Mouse (Mus musculus) hindbrain, postnatal 0 days (tissue): ENCODE results near the gene Cdadc1. TPM values are rescaled to one million over a fixed set of nuclear protein-coding genes. Genes with fewer than 3 reads are reported as not detected.

Experiments
- ATAC-seq: fragments of 200-750 bp; cut with Nextera tagmentation; 2 replicates; pipeline ENCODE4 v1.8.0; 2017; ENCODE audit warnings: mild to moderate bottlenecking, moderate TSS enrichment, moderate library complexity
- DNase-seq: peaks from one replicate; pipeline ENCODE4 v3.0.0-alpha.2; 2015; ENCODE audit warnings: low spot score
- H3K27ac ChIP-seq: fragments of 300-500 bp; sonication (generic); 2 replicates; pipeline ENCODE4 v1.5.1; 2014; ENCODE audit warnings: mild to moderate bottlenecking
- H3K27me3 ChIP-seq: fragments of 300-500 bp; sonication (generic); 2 replicates; pipeline ENCODE4 v1.6.1; 2014; ENCODE audit warnings: low read length, mixed read lengths; ENCODE audit not compliant: insufficient read depth
- H3K36me3 ChIP-seq: fragments of 300-500 bp; sonication (generic); 2 replicates; pipeline ENCODE4 v1.6.1; 2014; ENCODE audit warnings: low read length, mixed read lengths; ENCODE audit not compliant: insufficient read depth
- H3K4me1 ChIP-seq: fragments of 300-500 bp; sonication (generic); 2 replicates; pipeline ENCODE4 v1.6.1; 2014; ENCODE audit warnings: antibody characterized with exemption, low read length, mixed read lengths; ENCODE audit not compliant: insufficient read depth
- H3K4me2 ChIP-seq: fragments of 300-500 bp; sonication (generic); 2 replicates; pipeline ENCODE4 v1.6.1; 2014; ENCODE audit warnings: low read depth, mild to moderate bottlenecking, low read length, moderate library complexity, mixed read lengths
- H3K4me3 ChIP-seq: fragments of 300-500 bp; sonication (generic); 2 replicates; pipeline ENCODE4 v1.5.1; 2014; ENCODE audit warnings: low read length
- H3K9ac ChIP-seq: fragments of 300-500 bp; sonication (generic); replicated peaks from 2 replicates; pipeline ENCODE4 v1.6.1; 2014; ENCODE audit warnings: mild to moderate bottlenecking, low read length, moderate library complexity, mixed read lengths
- H3K9me3 ChIP-seq: fragments of 300-500 bp; sonication (generic); 2 replicates; pipeline ENCODE4 v1.6.1; 2016; ENCODE audit warnings: low read length, mixed read lengths
- CTCF ChIP-seq: IDR thresholded peaks from 2 replicates; pipeline ENCODE4 v1.5.1; 2016; ENCODE audit warnings: antibody characterized with exemption, control low read depth, low read depth
- WGBS: fragments of 180-500 bp; shearing (Covaris S2); extraction: QIAGEN DNeasy Blood & Tissue Kit; methylation state at CpG from one replicate; pipeline ENCODE4 v1.1.7; 2014; 5-methylcytosine and 5-hydroxymethylcytosine counted together
- polyA plus RNA-seq: library from polyadenylated mRNA; unstranded; fragments of >200 nt; fragmentation: Nextera tagmentation; extraction: Ambion mirVana; gene quantifications from 2 replicates; pipeline ENCODE4 v1.2.1, GENCODE M21; 2015
- total RNA-seq: library from RNA; depleted of rRNA; stranded (reverse); fragments of >200 nt; gene quantifications from 2 replicates; pipeline ENCODE4 v1.2.3, GENCODE M21; 2014

Cdadc1 gene
- total and polyA plus RNA-seq, 2 experiments from 2014 or later: 5.2 to 36.3 TPM

DNA sequence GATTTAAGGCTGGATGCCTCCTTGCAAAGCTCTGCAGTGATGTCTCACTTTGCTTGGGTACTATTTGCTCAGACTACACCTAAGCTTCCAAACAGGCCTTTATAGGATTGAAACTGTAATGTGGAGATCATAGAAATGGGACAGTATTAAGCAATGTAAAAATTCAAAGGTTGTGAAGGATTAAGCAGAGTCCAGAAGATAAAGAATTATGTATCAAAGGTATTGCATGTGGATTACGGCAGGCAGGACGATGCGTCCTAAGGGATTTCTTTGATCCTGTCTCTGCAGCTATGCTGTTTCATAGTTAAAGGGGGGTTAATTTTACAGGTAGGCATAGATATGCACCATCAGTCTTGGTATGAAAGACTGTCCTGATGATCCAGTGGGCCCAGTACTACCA, 5.2 kb downstream of the Cdadc1 start:
- H3K9ac ChIP-seq: no peak overlapping the region
- no peak overlapping the region for H3K27ac ChIP-seq
- no peaks in the 10 kb centered on the region for H3K27me3 ChIP-seq
- no peak overlapping the region for H3K4me2 ChIP-seq
- DNase-seq (no peak), ATAC-seq (no peak)
- no peak overlapping the region for H3K4me3 ChIP-seq
- peaks cover 24% of the 10 kb centered on the region; the same call in 1 of the 2 replicates for H3K36me3 ChIP-seq
- H3K4me1 ChIP-seq: 0 out of 2 replicates have a peak, but pooled peaks cover 7% of the 10 kb centered on the region
- no peak for TF ChIP-seq CTCF
- WGBS: 99% methylated on average over 3 of the region's 3 CpGs
- no peaks in the 10 kb centered on the region for H3K9me3 ChIP-seq

DNA sequence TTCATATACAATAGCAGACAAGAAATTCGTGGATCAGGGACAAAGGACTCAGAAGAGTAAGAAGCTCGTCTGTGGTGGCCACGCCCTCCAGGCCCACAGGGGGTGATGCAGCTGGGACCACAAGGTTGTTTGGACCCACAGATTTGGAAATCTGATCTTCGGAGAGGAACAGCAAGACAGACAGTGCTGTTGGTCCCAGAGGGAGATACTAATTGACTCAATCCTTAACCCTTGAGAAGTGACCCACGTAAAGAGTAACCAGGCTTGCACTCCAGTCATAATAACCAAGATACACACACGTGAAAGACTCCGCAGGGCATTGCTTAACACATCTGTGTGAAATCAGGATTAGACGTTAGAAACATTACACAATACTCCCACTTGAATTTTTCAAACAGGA, 5.9 kb downstream of the Cdadc1 start:
- no peak for ATAC-seq

DNA sequence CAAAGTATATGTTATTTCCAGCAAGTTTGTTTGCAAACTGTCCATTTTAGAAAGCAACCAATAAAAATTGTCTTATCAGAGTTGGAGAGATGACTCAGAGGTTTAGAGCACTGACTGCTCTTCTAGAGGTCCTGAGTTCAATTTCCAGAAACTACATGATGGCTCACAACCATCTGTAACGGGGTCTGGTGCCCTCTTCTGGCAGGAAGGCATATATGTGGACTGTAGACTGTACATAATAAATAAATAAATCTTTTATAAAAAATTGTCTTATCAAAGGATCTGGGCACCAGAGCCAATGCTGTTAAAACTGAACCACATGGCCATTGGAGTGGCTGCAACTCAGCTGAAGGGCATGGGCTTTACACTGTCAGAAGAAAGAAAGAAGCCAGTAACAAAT, 7.1 kb downstream of the Cdadc1 start:
- 81% methylated on average over 1 of the region's 1 CpGs for WGBS
- peak; percentile 38 for TF ChIP-seq CTCF
- peaks cover 30% of the 10 kb centered on the region; the same call in 1 of the 2 replicates for H3K36me3 ChIP-seq

More for the DNA sequence above, 5.9 kb downstream of the Cdadc1 start:
- peaks cover 24% of the 10 kb centered on the region; the same call in 1 of the 2 replicates for H3K36me3 ChIP-seq
- H3K27me3 ChIP-seq: no peaks in the 10 kb centered on the region
- no peak overlapping the region for H3K9ac ChIP-seq
- H3K9me3 ChIP-seq: no peaks in the 10 kb centered on the region
- WGBS: 77% methylated on average over 8 of the region's 8 CpGs
- DNase-seq: no peak
- H3K4me2 ChIP-seq: no peak overlapping the region
- no peak for TF ChIP-seq CTCF
- H3K4me1 ChIP-seq: 0 out of 2 replicates have a peak, but pooled peaks cover 5% of the 10 kb centered on the region
- no peak overlapping the region for H3K27ac ChIP-seq
- no peak overlapping the region for H3K4me3 ChIP-seq

DNA sequence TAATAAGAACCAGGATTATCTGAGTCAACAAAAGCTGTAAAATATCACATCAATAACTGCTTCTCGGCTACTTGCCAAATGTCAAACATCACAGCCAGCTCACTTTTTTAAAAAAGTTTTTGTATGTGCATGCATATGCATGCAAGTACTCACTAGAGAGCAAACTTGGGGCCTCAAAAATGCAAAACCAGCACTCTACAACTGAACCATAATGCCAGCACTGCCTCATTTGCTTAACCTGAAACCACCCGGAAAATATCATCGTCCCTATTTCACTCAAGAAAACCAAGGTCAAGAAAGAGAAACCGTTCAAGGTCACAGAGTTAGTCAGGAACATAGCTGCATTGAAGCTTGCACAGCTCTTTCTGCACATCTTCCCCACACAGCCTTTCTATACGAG, 21.4 kb downstream of the Cdadc1 start:
- H3K27ac ChIP-seq: no peak overlapping the region
- no peaks in the 10 kb centered on the region for H3K4me1 ChIP-seq
- no peak overlapping the region for H3K4me3 ChIP-seq
- DNase-seq (no peak), ATAC-seq (no peak)
- no peak overlapping the region for H3K4me2 ChIP-seq
- 90% methylated on average over 5 of the region's 5 CpGs for WGBS
- TF ChIP-seq CTCF: no peak
- H3K9me3 ChIP-seq: no peaks in the 10 kb centered on the region
- H3K36me3 ChIP-seq: peaks cover 35% of the 10 kb centered on the region
- no peaks in the 10 kb centered on the region for H3K27me3 ChIP-seq
- no peak overlapping the region for H3K9ac ChIP-seq

More for the DNA sequence above, 7.1 kb downstream of the Cdadc1 start:
- Histone ChIP-seq H3K9me3 (no peaks in the 10 kb centered on the region), H3K4me2 (no peak overlapping the region), H3K9ac (no peak overlapping the region), H3K4me3 (no peak overlapping the region), H3K4me1 (no peaks in the 10 kb centered on the region), H3K27me3 (no peaks in the 10 kb centered on the region), H3K27ac (no peak overlapping the region)
- no peak for ATAC-seq
- no peak for DNase-seq

DNA sequence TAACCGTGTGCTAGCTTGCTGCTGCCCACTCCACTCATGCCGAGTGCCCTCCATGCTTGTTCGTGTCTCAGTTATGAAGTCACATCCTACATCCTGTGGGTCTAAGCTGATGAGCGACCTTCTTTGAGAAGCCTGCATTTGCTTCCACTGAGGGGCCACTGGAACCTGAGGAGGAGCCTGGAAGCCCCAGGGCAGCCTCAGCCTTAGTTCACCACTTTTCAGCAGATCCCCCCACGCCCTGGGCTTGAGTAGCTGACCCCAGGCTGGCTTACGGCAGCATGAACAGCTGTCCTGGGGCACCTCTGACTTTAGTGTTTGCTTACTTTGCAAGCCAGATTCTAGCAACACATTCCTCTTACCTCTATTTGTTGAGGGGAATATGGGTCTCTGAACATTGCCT, 31.0 kb downstream of the Cdadc1 start:
- Histone ChIP-seq H3K9me3 (no peaks in the 10 kb centered on the region), H3K9ac (no peak overlapping the region), H3K27me3 (no peaks in the 10 kb centered on the region), H3K4me3 (no peak overlapping the region), H3K36me3 (peaks cover 24% of the 10 kb centered on the region), H3K4me2 (no peak overlapping the region), H3K27ac (no peak overlapping the region), H3K4me1 (no peaks in the 10 kb centered on the region)
- WGBS: 93% methylated on average over 6 of the region's 6 CpGs
- ATAC-seq (no peak), DNase-seq (no peak)
- TF ChIP-seq CTCF: no peak

DNA sequence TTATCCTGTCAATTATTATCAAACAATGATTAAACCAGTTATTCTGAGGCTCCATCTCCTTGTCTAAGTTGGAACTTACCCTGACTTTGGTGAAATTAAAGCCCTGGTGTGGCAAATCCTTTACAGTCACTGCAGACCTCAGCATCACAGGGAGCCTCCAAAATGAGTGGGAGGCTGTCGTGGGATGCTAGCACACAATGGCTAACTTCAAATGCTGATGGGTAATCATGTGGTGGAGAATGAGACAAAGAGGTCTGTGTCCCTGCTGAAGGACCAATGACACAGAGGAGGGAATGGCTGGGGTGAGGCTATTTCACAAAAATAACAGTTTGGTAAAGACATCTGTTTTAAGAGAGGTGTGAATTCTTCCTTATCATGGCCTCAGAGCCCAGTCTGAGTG, 39.9 kb downstream of the Cdadc1 start:
- H3K4me1 ChIP-seq: no peaks in the 10 kb centered on the region
- no peak overlapping the region for H3K27ac ChIP-seq
- no peak overlapping the region for H3K4me2 ChIP-seq
- H3K36me3 ChIP-seq: no peaks in the 10 kb centered on the region
- no peak for TF ChIP-seq CTCF
- no peaks in the 10 kb centered on the region for H3K9me3 ChIP-seq
- WGBS: 31% methylated on average over 1 of the region's 1 CpGs
- H3K4me3 ChIP-seq: no peak overlapping the region
- ATAC-seq: no peak
- no peak for DNase-seq
- no peak overlapping the region for H3K9ac ChIP-seq
- no peaks in the 10 kb centered on the region for H3K27me3 ChIP-seq

DNA sequence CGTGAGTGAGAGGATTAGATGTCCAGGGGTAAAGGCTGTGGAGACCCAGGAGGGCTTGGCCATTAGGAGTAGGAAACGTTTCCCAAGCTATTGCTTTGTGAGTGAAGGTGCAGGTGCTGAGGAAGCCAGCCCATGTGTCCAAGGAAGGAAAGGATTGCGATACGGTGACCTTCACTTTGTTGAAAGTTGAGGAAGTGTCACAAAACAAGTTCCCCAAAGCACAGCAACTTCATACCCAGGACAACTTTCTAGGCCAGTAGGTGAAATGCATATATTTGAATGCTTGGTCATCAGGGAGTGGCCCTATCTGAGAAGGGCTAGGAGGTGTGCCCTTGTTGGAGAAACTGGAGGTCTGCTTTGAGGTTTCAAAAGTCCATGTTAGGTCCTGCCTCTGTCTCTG, 40.7 kb downstream of the Cdadc1 start:
- H3K4me1 ChIP-seq: no peaks in the 10 kb centered on the region
- H3K4me3 ChIP-seq: no peak overlapping the region
- TF ChIP-seq CTCF: no peak
- no peak overlapping the region for H3K4me2 ChIP-seq
- H3K27ac ChIP-seq: no peak overlapping the region
- ATAC-seq (no peak), DNase-seq (no peak)
- WGBS: 77% methylated on average over 4 of the region's 4 CpGs
- no peaks in the 10 kb centered on the region for H3K9me3 ChIP-seq
- no peak overlapping the region for H3K9ac ChIP-seq
- no peaks in the 10 kb centered on the region for H3K27me3 ChIP-seq
- no peaks in the 10 kb centered on the region for H3K36me3 ChIP-seq
